Mouse (Mus musculus): ENCODE data around the gene Garem2.

- TF ChIP-seq CTCF (IDR thresholded peaks at IDR 0.05; ENCODE audit: low read depth) = no peak
- no peak for TF ChIP-seq EP300 (IDR thresholded peaks at IDR 0.05; ENCODE audit: low read depth)
Observed at GRCm38 (mm10) chr5:30146526-30146925, 41.6 kb downstream of the Garem2 start.
